Mouse (Mus musculus) heart, adult 9 months (tissue): Measurements from ENCODE around the gene Dusp1.

ENCODE experiments used
- DNase-seq, 2 experiments: peaks; one replicate each; pipeline ENCODE4 v3.0.0; 2022; ENCODE audit warnings: low spot score in 2 of 2

Dusp1 gene

GRCm38 (mm10) chr17:26561651-26562181, at the start of gene Dusp1:
Dusp1 (minus strand) TSS chr17:26562128.
- DNase-seq = no peak

GRCm38 (mm10) chr17:26611328-26611727, 49.4 kb upstream of the Dusp1 start:
- peak in 1 of 2 experiments; percentile 40 for DNase-seq

- no peak for DNase-seq
Observed at GRCm38 (mm10) chr17:26609820-26610219, 47.9 kb upstream of the Dusp1 start.

GRCm38 (mm10) chr17:26608877-26609276, 46.9 kb upstream of the Dusp1 start:
- DNase-seq = no peak

- no peak for DNase-seq
Observed at GRCm38 (mm10) chr17:26608348-26608747, 46.4 kb upstream of the Dusp1 start.

GRCm38 (mm10) chr17:26606516-26606915, 44.6 kb upstream of the Dusp1 start:
- peak; percentile 65 to 69 for DNase-seq

- DNase-seq = no peak
Observed at GRCm38 (mm10) chr17:26605636-26606035, 43.7 kb upstream of the Dusp1 start.

- DNase-seq = no peak
Observed at GRCm38 (mm10) chr17:26603311-26603710, 41.4 kb upstream of the Dusp1 start.

- peak; percentile 68 to 79 for DNase-seq
Observed at GRCm38 (mm10) chr17:26602371-26602885, 40.5 kb upstream of the Dusp1 start.

GRCm38 (mm10) chr17:26601926-26602325, 40.0 kb upstream of the Dusp1 start:
- DNase-seq = no peak

GRCm38 (mm10) chr17:26601514-26601913, 39.6 kb upstream of the Dusp1 start:
- no peak for DNase-seq

GRCm38 (mm10) chr17:26600913-26601447, 39.1 kb upstream of the Dusp1 start:
- no peak for DNase-seq

- no peak for DNase-seq
Observed at GRCm38 (mm10) chr17:26598845-26599244, 36.9 kb upstream of the Dusp1 start.

GRCm38 (mm10) chr17:26596856-26597481, 35.0 kb upstream of the Dusp1 start:
- no peak for DNase-seq

- peak; percentile 89 to 94 for DNase-seq
Observed at GRCm38 (mm10) chr17:26596168-26596658, 34.3 kb upstream of the Dusp1 start.

GRCm38 (mm10) chr17:26595448-26596167, 33.7 kb upstream of the Dusp1 start:
- DNase-seq = peak; percentile 37 to 52

- no peak for DNase-seq
Observed at GRCm38 (mm10) chr17:26594958-26595357, 33.0 kb upstream of the Dusp1 start.

GRCm38 (mm10) chr17:26594171-26594570, 32.2 kb upstream of the Dusp1 start:
- no peak for DNase-seq

- DNase-seq = no peak
Observed at GRCm38 (mm10) chr17:26593199-26593598, 31.3 kb upstream of the Dusp1 start.

GRCm38 (mm10) chr17:26592510-26592909, 30.6 kb upstream of the Dusp1 start:
- DNase-seq = peak; percentile 74 to 82

GRCm38 (mm10) chr17:26587961-26588487, 26.1 kb upstream of the Dusp1 start:
- DNase-seq = no peak

- DNase-seq = peak; percentile 94 to 96
Observed at GRCm38 (mm10) chr17:26584558-26585136, 22.7 kb upstream of the Dusp1 start.
